Mouse (Mus musculus): Measurements from ENCODE around the gene Ndufb7.

GRCm38 (mm10) chr8:83535736-83536135, 30.7 kb upstream of the Ndufb7 start, which contains the start of gene Olfr370:
- TF ChIP-seq POLR2A (IDR thresholded peaks at IDR 0.05; ENCODE audit: insufficient read length, low read depth) (no peak), MAX (IDR thresholded peaks at IDR 0.05; ENCODE audit: low read depth) (no peak), USF1 (IDR thresholded peaks at IDR 0.05; ENCODE audit: low read depth) (no peak), MYOG (IDR thresholded peaks at IDR 0.05; ENCODE audit: control insufficient read depth in 1 of 3, insufficient read depth in 1 of 3, insufficient read length in 2 of 3, low read depth in 2 of 3) (no peak), SRF (IDR thresholded peaks at IDR 0.05; ENCODE audit: control insufficient read depth, insufficient read length, low read depth) (no peak)

Data from myocyte (in vitro differentiated cells).